Mouse (Mus musculus): ENCODE results near the gene Rnf212.

DNA sequence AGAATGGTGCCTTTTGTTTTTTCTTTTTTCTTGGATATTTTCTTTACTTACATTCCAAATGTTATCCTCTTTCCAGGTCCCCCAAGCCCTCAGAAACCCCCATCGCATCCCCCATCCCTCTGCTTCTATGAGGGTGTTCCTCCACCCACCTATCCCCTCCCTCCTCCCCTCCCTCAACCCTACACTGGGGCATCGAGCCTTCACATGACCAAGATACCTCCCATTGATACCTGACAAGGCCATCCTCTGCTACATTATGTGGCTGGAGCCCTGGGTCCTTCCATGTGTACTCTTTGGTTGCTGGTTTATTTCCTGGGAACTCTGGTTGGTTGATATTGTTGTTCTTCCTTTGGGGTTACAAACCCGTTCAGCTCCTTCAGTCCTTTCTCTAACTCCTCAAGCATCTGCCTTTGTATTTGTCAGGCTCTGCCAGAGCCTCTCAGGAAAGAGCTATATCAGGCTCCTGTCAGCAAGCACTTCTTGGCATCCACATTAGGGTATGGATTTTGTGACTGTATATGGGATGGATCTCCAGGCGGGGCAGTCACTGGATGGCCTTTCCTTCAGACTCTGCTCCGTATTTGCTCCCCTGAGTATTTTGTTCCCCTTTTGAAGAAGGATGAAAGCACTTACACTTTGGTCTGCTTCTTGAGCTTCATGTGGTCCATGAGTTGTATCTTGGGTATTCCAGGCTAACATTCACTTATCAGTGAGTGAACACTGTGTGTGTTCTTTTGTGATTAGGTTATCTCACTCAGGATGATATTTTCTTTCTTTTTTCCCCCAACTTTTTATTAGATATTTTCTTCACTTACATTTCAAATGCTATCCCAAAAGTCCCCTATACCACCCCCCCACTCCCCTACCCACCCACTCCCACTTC, 24.2 kb downstream of the Rnf212 start:
- TF ChIP-seq CTCF (IDR thresholded peaks at IDR 0.05; ENCODE audit: borderline replicate concordance, insufficient read depth, low read depth, low read length) (no peak), POLR2A (IDR thresholded peaks at IDR 0.05; ENCODE audit: borderline replicate concordance, insufficient read depth, low read length) (no peak)
